Mouse (Mus musculus) heart, postnatal 0 days (tissue): ENCODE results near the gene Utp3. TPM values are rescaled to one million over a fixed set of nuclear protein-coding genes. Genes with fewer than 3 reads are reported as not detected.

Experiments
- ATAC-seq: fragments of 200-750 bp; cut with Nextera tagmentation; 2 replicates; pipeline ENCODE4 v1.8.0; 2017; ENCODE audit warnings: low read depth, moderate number of reproducible peaks, moderate library complexity; ENCODE audit not compliant: insufficient read depth
- DNase-seq: peaks from one replicate; pipeline ENCODE4 v3.0.0-alpha.2; 2016; ENCODE audit warnings: low spot score
- H3K27ac ChIP-seq: fragments of 300-500 bp; sonication (generic); 2 replicates; pipeline ENCODE4 v1.5.1; 2014; ENCODE audit warnings: low read depth, mild to moderate bottlenecking
- H3K27me3 ChIP-seq: fragments of 300-500 bp; sonication (generic); 2 replicates; pipeline ENCODE4 v1.6.1; 2014; ENCODE audit warnings: low read length, mixed read lengths; ENCODE audit not compliant: control insufficient read depth, insufficient read depth
- H3K36me3 ChIP-seq: fragments of 300-500 bp; sonication (generic); replicated peaks from 2 replicates; pipeline ENCODE4 v1.6.1; 2014; ENCODE audit warnings: low read length, mixed read lengths; ENCODE audit not compliant: control insufficient read depth, insufficient read depth
- H3K4me1 ChIP-seq: fragments of 300-500 bp; sonication (generic); 2 replicates; pipeline ENCODE4 v1.6.1; 2014; ENCODE audit warnings: antibody characterized with exemption; ENCODE audit not compliant: control insufficient read depth, insufficient read depth
- H3K4me2 ChIP-seq: fragments of 300-500 bp; sonication (generic); 2 replicates; pipeline ENCODE4 v1.6.1; 2014; ENCODE audit warnings: low read depth, mild to moderate bottlenecking, low read length, moderate library complexity
- H3K4me3 ChIP-seq: fragments of 300-500 bp; sonication (generic); 2 replicates; pipeline ENCODE4 v1.5.1; 2014; ENCODE audit warnings: low read depth, low read length
- H3K9ac ChIP-seq: fragments of 300-500 bp; sonication (generic); replicated peaks from 2 replicates; pipeline ENCODE4 v1.6.1; 2014; ENCODE audit warnings: low read depth, low read length, mixed read lengths
- H3K9me3 ChIP-seq: fragments of 300-500 bp; sonication (generic); replicated peaks from 2 replicates; pipeline ENCODE4 v1.6.1; 2016; ENCODE audit warnings: low read length; ENCODE audit not compliant: control insufficient read depth
- CTCF ChIP-seq: IDR thresholded peaks from 2 replicates; pipeline ENCODE4 v1.5.1; 2016; ENCODE audit warnings: antibody characterized with exemption, control low read depth, low read depth
- EP300 ChIP-seq: IDR thresholded peaks from 2 replicates; pipeline ENCODE4 v1.6.1; 2016; ENCODE audit warnings: antibody characterized with exemption, low read depth
- WGBS: fragments of 180-500 bp; shearing (Covaris S2); extraction: QIAGEN DNeasy Blood & Tissue Kit; methylation state at CpG from one replicate; pipeline ENCODE4 v1.1.7; 2014; 5-methylcytosine and 5-hydroxymethylcytosine counted together
- polyA plus RNA-seq: library from polyadenylated mRNA; unstranded; fragments of >200 nt; fragmentation: Nextera tagmentation; extraction: Ambion mirVana; gene quantifications from 2 replicates; pipeline ENCODE4 v1.2.1, GENCODE M21; 2015
- total RNA-seq: library from RNA; depleted of rRNA; stranded (reverse); fragments of >200 nt; gene quantifications from 2 replicates; pipeline ENCODE4 v1.2.3, GENCODE M21; 2014; ENCODE audit warnings: low replicate concordance; rRNA removed

Gene Utp3
- total and polyA plus RNA-seq, 2 experiments from 2014 or later = 6.3 to 37.2 TPM

DNA sequence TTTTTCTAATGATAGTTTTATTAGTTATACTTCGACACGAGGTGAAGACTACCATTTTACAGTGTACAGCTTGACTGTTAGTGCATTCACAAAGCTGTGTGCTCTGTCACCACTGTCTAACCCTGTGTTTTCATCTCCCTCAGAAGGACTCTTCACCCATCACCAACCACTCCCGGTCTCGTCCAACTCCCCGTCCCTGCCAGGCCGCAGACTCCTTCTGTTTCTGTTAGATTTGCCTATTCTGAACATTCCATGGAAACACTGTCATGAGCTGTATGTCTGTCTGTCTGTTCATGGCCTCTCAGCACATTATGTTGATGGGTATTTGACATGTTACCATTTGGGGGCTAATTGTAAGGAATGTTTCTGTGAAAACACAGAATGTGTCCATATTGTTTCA is 44.7 kb downstream of the Utp3 start:
- ATAC-seq = no peak
- 81% methylated on average over 6 of the region's 6 CpGs for WGBS

GRCm38 (mm10) chr5:88602030-88602429 is 47.8 kb downstream of the Utp3 start:
- Histone ChIP-seq H3K36me3 (no peaks in the 10 kb centered on the region), H3K27ac (no peak overlapping the region), H3K9me3 (no peaks in the 10 kb centered on the region), H3K4me1 (peaks cover 7% of the 10 kb centered on the region; the same call in 1 of the 2 replicates), H3K4me3 (no peak overlapping the region), H3K9ac (no peak overlapping the region), H3K4me2 (no peak overlapping the region), H3K27me3 (no peaks in the 10 kb centered on the region)
- WGBS = 87% methylated on average over 2 of the region's 2 CpGs
- DNase-seq (no peak), ATAC-seq (no peak)
- TF ChIP-seq EP300 (no peak), CTCF (no peak)

More for the DNA sequence above, 44.7 kb downstream of the Utp3 start:
- H3K9ac ChIP-seq = no peak overlapping the region
- H3K4me2 ChIP-seq = no peak overlapping the region
- TF ChIP-seq CTCF = no peak
- TF ChIP-seq EP300 = no peak
- H3K36me3 ChIP-seq = no peaks in the 10 kb centered on the region
- no peak for DNase-seq
- no peaks in the 10 kb centered on the region for H3K27me3 ChIP-seq
- H3K9me3 ChIP-seq = no peaks in the 10 kb centered on the region
- peaks cover 7% of the 10 kb centered on the region; the same call in 1 of the 2 replicates for H3K4me1 ChIP-seq
- no peak overlapping the region for H3K4me3 ChIP-seq
- H3K27ac ChIP-seq = no peak overlapping the region

GRCm38 (mm10) chr5:88602713-88603112 is 48.5 kb downstream of the Utp3 start:
- no peak overlapping the region for H3K4me2 ChIP-seq
- TF ChIP-seq EP300 (no peak), CTCF (no peak)
- H3K4me3 ChIP-seq = no peak overlapping the region
- H3K9ac ChIP-seq = no peak overlapping the region
- peaks cover 7% of the 10 kb centered on the region; the same call in 1 of the 2 replicates for H3K4me1 ChIP-seq
- ATAC-seq = no peak
- no peaks in the 10 kb centered on the region for H3K9me3 ChIP-seq
- H3K27me3 ChIP-seq = no peaks in the 10 kb centered on the region
- no peak overlapping the region for H3K27ac ChIP-seq
- WGBS = 88% methylated on average over 3 of the region's 3 CpGs
- DNase-seq = no peak
- no peaks in the 10 kb centered on the region for H3K36me3 ChIP-seq

DNA sequence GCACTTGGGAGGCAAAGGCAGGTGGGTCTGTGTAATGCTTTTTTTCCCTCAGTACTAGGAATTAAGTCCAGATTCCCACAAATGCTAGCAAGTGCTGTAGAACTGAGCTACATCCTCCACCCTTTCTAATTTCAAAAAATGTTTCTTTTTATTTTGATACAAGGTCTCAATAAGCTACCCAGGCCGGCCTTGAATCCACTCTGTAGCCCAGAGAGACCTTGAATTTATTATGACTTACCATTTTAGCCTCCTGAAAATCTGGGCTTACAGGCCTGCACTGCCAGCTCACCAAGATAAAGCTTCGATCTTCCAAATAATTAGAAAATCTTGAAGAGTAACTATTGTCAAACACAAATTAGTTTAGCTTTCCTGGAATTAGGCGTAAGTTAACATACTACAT is 49.8 kb downstream of the Utp3 start:
- 91% methylated on average over 3 of the region's 3 CpGs for WGBS
- Histone ChIP-seq H3K27ac (no peak overlapping the region), H3K27me3 (no peaks in the 10 kb centered on the region), H3K4me3 (no peak overlapping the region), H3K4me2 (no peak overlapping the region), H3K36me3 (no peaks in the 10 kb centered on the region), H3K9me3 (no peaks in the 10 kb centered on the region), H3K4me1 (peaks cover 7% of the 10 kb centered on the region; the same call in 1 of the 2 replicates), H3K9ac (no peak overlapping the region)
- no peak for TF ChIP-seq EP300
- TF ChIP-seq CTCF = no peak
- DNase-seq (no peak), ATAC-seq (no peak)

GRCm38 (mm10) chr5:88604641-88605358 is 50.5 kb downstream of the Utp3 start:
- WGBS = 91% methylated on average over 7 of the region's 7 CpGs
- Histone ChIP-seq H3K9ac (no peak overlapping the region), H3K4me2 (no peak overlapping the region), H3K9me3 (no peaks in the 10 kb centered on the region), H3K4me3 (no peak overlapping the region), H3K27me3 (no peaks in the 10 kb centered on the region), H3K4me1 (peaks cover 7% of the 10 kb centered on the region; the same call in 1 of the 2 replicates), H3K36me3 (no peaks in the 10 kb centered on the region), H3K27ac (no peak overlapping the region)
- TF ChIP-seq CTCF (no peak), EP300 (no peak)
- no peak for ATAC-seq
- DNase-seq = no peak

Other genes with a start within 250 kb of the Utp3 start
- gene Prol1, start 237.2 kb upstream of the Utp3 start, total RNA-seq = not detected in 2 replicates
- not detected in 2 replicates for gene Prol1, start 237.2 kb upstream of the Utp3 start, polyA plus RNA-seq
- not detected in 2 replicates for gene Amtn, start 178.4 kb upstream of the Utp3 start, total RNA-seq
- gene Amtn, start 178.4 kb upstream of the Utp3 start, polyA plus RNA-seq = not detected in 2 replicates
- not detected in 2 replicates for gene Ambn, start 98.5 kb upstream of the Utp3 start, total RNA-seq
- gene Ambn, start 98.5 kb upstream of the Utp3 start, polyA plus RNA-seq = not detected in 2 replicates
- not detected in 2 replicates for gene Enam, start 66.5 kb upstream of the Utp3 start, total RNA-seq
- not detected in 2 replicates for gene Enam, start 66.5 kb upstream of the Utp3 start, polyA plus RNA-seq
- gene Jchain, start 26.6 kb upstream of the Utp3 start, total RNA-seq = not detected in 2 replicates
- gene Jchain, start 26.6 kb upstream of the Utp3 start, polyA plus RNA-seq = 0.05 and 0.10 TPM in 2 replicates
- 12.7 and 15.2 TPM in 2 replicates for gene Rufy3, start 10.6 kb downstream of the Utp3 start, total RNA-seq
- gene Rufy3, start 10.6 kb downstream of the Utp3 start, polyA plus RNA-seq = 6.8 and 7.3 TPM in 2 replicates
- gene Grsf1, start 121.7 kb downstream of the Utp3 start, total RNA-seq = 68.2 and 83.1 TPM in 2 replicates
- gene Grsf1, start 121.7 kb downstream of the Utp3 start, polyA plus RNA-seq = 112 and 125 TPM in 2 replicates
- gene Mob1b, start 166.4 kb downstream of the Utp3 start, total RNA-seq = 19.7 and 25.8 TPM in 2 replicates
- 14.4 and 17.2 TPM in 2 replicates for gene Mob1b, start 166.4 kb downstream of the Utp3 start, polyA plus RNA-seq
- 8.2 and 24.2 TPM in 2 replicates for gene Dck, start 210.5 kb downstream of the Utp3 start, total RNA-seq
- gene Dck, start 210.5 kb downstream of the Utp3 start, polyA plus RNA-seq = 10.3 and 10.5 TPM in 2 replicates